Mouse (Mus musculus) stomach, embryonic 16.5 days (tissue): Measurements from ENCODE around the gene Unc5c. TPM values are rescaled to one million over a fixed set of nuclear protein-coding genes. Genes with fewer than 3 reads are reported as not detected.

Experiments
- ATAC-seq: fragments of 200-750 bp; cut with Nextera tagmentation; 2 replicates; pipeline ENCODE4 v1.8.0; 2017; ENCODE audit warnings: moderate number of reproducible peaks, moderate TSS enrichment; ENCODE audit not compliant: insufficient read depth, low FRiP score
- H3K27ac ChIP-seq: fragments of 300-500 bp; sonication (generic); 2 replicates; pipeline ENCODE4 v1.5.1; 2014; ENCODE audit warnings: low read length
- H3K27me3 ChIP-seq: fragments of 300-500 bp; sonication (generic); 2 replicates; pipeline ENCODE4 v1.6.1; 2014; ENCODE audit warnings: low read length, control low read depth, mixed read lengths; ENCODE audit not compliant: control insufficient read depth, insufficient read depth
- H3K36me3 ChIP-seq: fragments of 300-500 bp; sonication (generic); 2 replicates; pipeline ENCODE4 v1.6.1; 2014; ENCODE audit warnings: low read length; ENCODE audit not compliant: control insufficient read depth, insufficient read depth
- H3K4me1 ChIP-seq: fragments of 300-500 bp; sonication (generic); 2 replicates; pipeline ENCODE4 v1.6.1; 2014; ENCODE audit warnings: low read length, control low read depth, mixed read lengths; ENCODE audit not compliant: control insufficient read depth, insufficient read depth
- H3K4me2 ChIP-seq: fragments of 300-500 bp; sonication (generic); 2 replicates; pipeline ENCODE4 v1.6.1; 2014; ENCODE audit warnings: low read depth, low read length, mixed read lengths
- H3K4me3 ChIP-seq: fragments of 300-500 bp; sonication (generic); replicated peaks from 2 replicates; pipeline ENCODE4 v1.5.1; 2014; ENCODE audit warnings: mild to moderate bottlenecking, low read length
- H3K9ac ChIP-seq: fragments of 300-500 bp; sonication (generic); 2 replicates; pipeline ENCODE4 v1.6.1; 2014; ENCODE audit warnings: low read length
- H3K9me3 ChIP-seq: fragments of 300-500 bp; sonication (generic); replicated peaks from 2 replicates; pipeline ENCODE4 v1.6.1; 2016; ENCODE audit warnings: low read length, control low read depth; ENCODE audit not compliant: control insufficient read depth
- WGBS: fragments of 180-500 bp; shearing (Covaris S2); extraction: QIAGEN DNeasy Blood & Tissue Kit; methylation state at CpG from one replicate; pipeline ENCODE4 v1.1.7; 2014; 5-methylcytosine and 5-hydroxymethylcytosine counted together
- polyA plus RNA-seq: library from polyadenylated mRNA; unstranded; fragments of >200 nt; fragmentation: Nextera tagmentation; extraction: Ambion mirVana; gene quantifications from 2 replicates; pipeline ENCODE4 v1.2.1, GENCODE M21; 2015

Unc5c gene
- polyA plus RNA-seq, 1 experiment from 2014 or later, result 4.3 TPM

DNA sequence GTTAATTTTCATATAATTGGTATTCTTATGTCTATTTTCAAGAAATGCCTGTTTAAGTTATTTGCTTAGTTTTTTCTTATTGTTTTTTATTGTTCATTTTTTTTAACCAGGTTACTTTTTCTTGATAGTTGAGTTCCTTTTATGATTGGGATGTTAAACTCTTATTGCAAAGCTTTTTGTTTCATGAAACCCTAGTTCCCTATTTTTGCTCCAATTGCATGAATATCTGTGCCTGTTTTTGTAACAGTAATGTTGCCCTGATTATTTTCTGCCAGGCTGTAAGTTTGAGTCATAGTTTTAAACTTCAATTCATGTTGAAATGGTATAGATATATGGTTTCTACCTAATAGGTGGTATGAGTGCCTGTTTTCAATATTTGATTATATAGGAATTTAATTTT lies 234.2 kb downstream of the Unc5c start:
- Histone ChIP-seq H3K4me2 (no peak overlapping the region), H3K9ac (no peak overlapping the region), H3K9me3 (no peaks in the 10 kb centered on the region), H3K4me1 (no peaks in the 10 kb centered on the region), H3K4me3 (no peak overlapping the region), H3K27ac (no peak overlapping the region), H3K36me3 (no peaks in the 10 kb centered on the region), H3K27me3 (no peaks in the 10 kb centered on the region)
- no peak for ATAC-seq

DNA sequence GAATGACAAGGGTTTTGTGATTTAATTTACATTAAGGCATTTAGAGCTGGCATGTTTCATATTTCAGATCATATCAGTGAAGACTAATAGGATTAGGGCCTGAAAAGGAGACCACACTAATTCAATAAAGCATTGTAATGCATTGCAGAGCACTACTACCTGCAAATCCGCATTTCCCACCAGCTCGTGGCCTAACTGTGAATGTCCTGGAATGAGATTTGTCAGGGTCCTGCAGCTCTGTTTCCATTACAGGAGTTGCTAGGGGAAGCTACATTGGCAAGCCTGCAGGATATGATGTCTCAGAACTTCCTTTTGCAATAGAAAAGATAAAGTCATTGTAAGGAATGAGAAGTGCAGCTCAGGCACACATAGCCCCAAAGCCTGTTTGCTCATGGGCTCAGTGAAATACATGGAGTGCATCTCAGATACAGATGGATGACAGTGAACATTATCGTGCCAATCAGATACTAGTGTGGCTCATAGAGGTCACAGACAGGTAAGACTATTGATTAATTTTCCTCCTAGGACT lies 236.4 kb downstream of the Unc5c start:
- no peak overlapping the region for H3K27ac ChIP-seq
- 74% methylated on average over 3 of the region's 3 CpGs for WGBS
- H3K9ac ChIP-seq, result no peak overlapping the region
- no peak overlapping the region for H3K4me3 ChIP-seq
- no peaks in the 10 kb centered on the region for H3K27me3 ChIP-seq
- ATAC-seq, result no peak
- no peaks in the 10 kb centered on the region for H3K4me1 ChIP-seq
- H3K9me3 ChIP-seq, result no peaks in the 10 kb centered on the region
- no peaks in the 10 kb centered on the region for H3K36me3 ChIP-seq
- no peak overlapping the region for H3K4me2 ChIP-seq

DNA sequence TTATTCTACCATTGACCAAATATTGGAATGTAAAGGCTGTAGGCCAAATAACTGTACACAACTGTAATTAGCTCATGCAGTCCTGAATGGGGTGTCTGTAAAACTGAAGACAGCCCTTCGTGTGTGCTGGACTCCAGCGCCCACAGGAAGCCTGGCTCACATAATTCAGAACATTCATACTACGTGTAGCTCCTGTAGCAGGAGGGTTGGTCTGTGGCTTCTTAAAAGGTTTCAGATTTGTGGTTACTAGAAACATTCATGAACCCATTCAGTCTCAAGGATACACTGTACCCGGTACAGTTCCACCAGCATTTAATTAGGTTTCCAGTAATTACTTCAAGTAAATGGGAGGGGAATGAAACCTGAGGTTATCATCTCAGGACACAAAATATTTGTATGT lies 246.6 kb downstream of the Unc5c start:
- no peak overlapping the region for H3K4me2 ChIP-seq
- no peak overlapping the region for H3K27ac ChIP-seq
- 84% methylated on average over 4 of the region's 4 CpGs for WGBS
- ATAC-seq, result no peak
- H3K27me3 ChIP-seq, result no peaks in the 10 kb centered on the region
- H3K9ac ChIP-seq, result no peak overlapping the region
- no peaks in the 10 kb centered on the region for H3K36me3 ChIP-seq
- H3K4me3 ChIP-seq, result no peak overlapping the region
- H3K4me1 ChIP-seq, result no peaks in the 10 kb centered on the region
- H3K9me3 ChIP-seq, result no peaks in the 10 kb centered on the region

DNA sequence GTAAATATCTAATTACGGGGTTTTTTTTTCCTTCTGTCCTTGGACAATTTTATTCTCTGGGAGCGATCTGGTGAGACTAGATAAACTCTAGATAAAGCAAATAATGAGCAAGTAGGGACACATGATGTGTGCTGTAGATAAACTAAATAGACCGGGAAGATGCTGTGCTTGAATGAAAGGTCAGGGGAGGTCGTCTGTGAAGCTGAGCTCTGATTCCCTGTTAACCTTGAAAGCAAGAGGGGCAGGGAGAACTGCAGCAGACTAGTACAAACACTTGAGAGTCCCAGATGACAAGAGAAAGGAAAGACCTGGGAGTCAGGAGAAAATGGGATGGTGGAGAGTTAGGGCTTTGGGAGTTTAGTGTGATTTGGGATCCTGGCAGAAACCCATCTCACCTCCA lies 251.4 kb downstream of the Unc5c start:
- Histone ChIP-seq H3K27ac (no peak overlapping the region), H3K4me1 (0 out of 2 replicates have a peak, but pooled peaks cover 3% of the 10 kb centered on the region), H3K4me2 (no peak overlapping the region), H3K36me3 (no peaks in the 10 kb centered on the region), H3K4me3 (no peak overlapping the region), H3K9me3 (no peaks in the 10 kb centered on the region), H3K27me3 (no peaks in the 10 kb centered on the region), H3K9ac (no peak overlapping the region)
- 48% methylated on average over 4 of the region's 4 CpGs for WGBS
- no peak for ATAC-seq

DNA sequence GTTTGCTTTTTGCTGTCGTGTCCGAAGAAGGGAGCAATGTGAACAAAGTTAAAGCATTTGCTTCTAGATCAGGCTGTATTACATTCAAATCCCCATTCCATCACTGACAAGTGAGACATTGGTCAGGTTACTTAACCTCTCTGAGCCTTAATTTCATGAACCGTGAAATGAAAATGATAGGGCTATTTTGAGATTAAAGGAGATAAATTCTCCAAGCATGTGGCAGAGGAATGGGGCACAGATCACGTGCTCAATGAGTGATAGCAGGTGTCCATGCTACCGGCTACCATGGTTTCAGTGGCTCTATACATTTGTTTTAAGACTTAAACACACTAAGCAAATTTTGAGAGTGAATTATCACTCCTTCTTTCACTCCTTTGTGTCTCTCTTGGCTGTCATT lies 254.0 kb downstream of the Unc5c start:
- 81% methylated on average over 5 of the region's 5 CpGs for WGBS
- H3K4me2 ChIP-seq, result no peak overlapping the region
- H3K9me3 ChIP-seq, result no peaks in the 10 kb centered on the region
- H3K4me1 ChIP-seq, result 0 out of 2 replicates have a peak, but pooled peaks cover 3% of the 10 kb centered on the region
- no peaks in the 10 kb centered on the region for H3K36me3 ChIP-seq
- H3K4me3 ChIP-seq, result no peak overlapping the region
- H3K27me3 ChIP-seq, result no peaks in the 10 kb centered on the region
- H3K9ac ChIP-seq, result no peak overlapping the region
- ATAC-seq, result no peak
- H3K27ac ChIP-seq, result no peak overlapping the region

DNA sequence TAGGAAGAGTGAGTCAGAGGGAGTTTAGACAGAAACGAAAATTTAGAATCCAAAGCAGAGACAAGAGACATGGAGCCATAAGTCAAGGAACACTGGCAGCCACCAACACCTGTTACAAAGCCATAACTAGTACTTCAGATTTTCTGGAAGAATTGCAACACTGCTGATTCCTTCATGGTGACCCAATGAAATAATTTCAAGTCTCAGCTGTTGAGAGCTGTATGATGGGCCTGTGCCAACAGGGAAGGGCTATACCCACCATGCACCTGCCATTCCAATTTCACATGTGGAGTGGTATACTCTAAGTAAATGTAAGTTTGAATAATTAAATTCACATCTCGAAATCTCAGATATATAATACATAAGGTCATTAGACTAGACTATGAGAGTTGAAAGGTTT lies 259.5 kb downstream of the Unc5c start:
- no peak for ATAC-seq
- no peaks in the 10 kb centered on the region for H3K9me3 ChIP-seq
- H3K36me3 ChIP-seq, result no peaks in the 10 kb centered on the region
- H3K27me3 ChIP-seq, result no peaks in the 10 kb centered on the region
- H3K27ac ChIP-seq, result no peak overlapping the region
- 0 out of 2 replicates have a peak, but pooled peaks cover 2% of the 10 kb centered on the region for H3K4me1 ChIP-seq
- H3K9ac ChIP-seq, result no peak overlapping the region
- no peak overlapping the region for H3K4me2 ChIP-seq
- no peak overlapping the region for H3K4me3 ChIP-seq
- 64% methylated on average over 2 of the region's 2 CpGs for WGBS

DNA sequence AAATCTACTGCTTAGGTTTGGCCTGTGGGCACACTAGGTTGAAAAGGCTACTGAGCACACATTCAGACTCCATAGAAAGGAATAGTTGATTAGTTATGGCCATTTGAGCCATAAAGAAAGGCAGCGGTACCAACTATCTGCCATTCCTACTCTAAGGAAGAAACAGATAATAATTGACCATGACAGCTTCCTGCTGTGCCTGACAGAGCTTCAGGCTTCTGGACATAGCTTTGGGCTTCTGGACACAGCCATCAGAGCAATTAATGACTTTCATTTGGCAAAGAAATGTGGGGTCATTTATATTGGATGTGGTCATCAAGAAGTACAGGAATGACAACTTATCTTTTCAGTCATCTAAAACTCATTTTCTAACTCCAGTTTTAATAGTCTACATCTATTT lies 260.4 kb downstream of the Unc5c start:
- WGBS, result 81% methylated on average over 1 of the region's 1 CpGs
- Histone ChIP-seq H3K4me2 (no peak overlapping the region), H3K27ac (no peak overlapping the region), H3K4me1 (no peaks in the 10 kb centered on the region), H3K9me3 (no peaks in the 10 kb centered on the region), H3K27me3 (no peaks in the 10 kb centered on the region), H3K9ac (no peak overlapping the region), H3K36me3 (no peaks in the 10 kb centered on the region), H3K4me3 (no peak overlapping the region)
- no peak for ATAC-seq

DNA sequence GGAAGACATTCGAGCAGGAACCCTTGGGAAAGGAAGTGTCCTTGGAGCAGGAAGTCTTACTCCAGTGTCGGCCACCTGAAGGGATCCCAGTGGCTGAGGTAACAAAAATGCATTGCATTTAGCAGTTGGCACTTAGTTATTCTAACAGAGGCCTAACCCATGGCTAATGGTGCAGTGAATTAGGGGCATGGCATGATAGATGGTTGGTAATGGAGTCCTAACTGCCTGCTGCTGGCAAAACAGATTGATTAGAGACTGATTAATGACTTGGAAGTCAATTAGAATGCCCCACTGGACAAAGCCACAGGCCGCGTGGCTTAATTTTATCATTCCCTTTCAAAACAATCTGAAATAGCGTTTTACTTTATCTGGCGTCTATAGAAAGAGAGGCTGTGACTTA lies 268.8 kb downstream of the Unc5c start:
- H3K9ac ChIP-seq, result no peak overlapping the region
- no peak overlapping the region for H3K4me2 ChIP-seq
- no peak overlapping the region for H3K27ac ChIP-seq
- no peak for ATAC-seq
- H3K27me3 ChIP-seq, result no peaks in the 10 kb centered on the region
- no peaks in the 10 kb centered on the region for H3K9me3 ChIP-seq
- no peak overlapping the region for H3K4me3 ChIP-seq
- no peaks in the 10 kb centered on the region for H3K4me1 ChIP-seq
- no peaks in the 10 kb centered on the region for H3K36me3 ChIP-seq
- 51% methylated on average over 6 of the region's 6 CpGs for WGBS

DNA sequence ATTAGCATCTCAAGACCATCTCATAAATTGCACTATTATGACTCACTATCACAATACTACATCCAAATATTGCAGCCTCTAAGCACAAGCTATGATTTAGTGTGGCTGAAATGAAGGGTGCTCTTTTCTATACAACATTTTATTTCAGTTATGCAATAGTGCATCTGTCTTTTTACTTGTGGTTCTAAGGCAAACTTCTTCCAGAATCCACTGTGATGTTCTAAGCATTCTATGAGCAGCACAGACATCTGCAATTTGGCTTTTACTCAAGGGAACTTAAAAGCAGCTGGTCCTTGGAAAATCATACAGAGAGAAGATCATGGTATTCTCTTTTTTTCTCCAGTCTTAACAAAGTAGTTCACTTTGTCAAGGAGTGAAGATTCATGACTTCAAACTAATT lies 270.3 kb downstream of the Unc5c start:
- no peak for ATAC-seq

DNA sequence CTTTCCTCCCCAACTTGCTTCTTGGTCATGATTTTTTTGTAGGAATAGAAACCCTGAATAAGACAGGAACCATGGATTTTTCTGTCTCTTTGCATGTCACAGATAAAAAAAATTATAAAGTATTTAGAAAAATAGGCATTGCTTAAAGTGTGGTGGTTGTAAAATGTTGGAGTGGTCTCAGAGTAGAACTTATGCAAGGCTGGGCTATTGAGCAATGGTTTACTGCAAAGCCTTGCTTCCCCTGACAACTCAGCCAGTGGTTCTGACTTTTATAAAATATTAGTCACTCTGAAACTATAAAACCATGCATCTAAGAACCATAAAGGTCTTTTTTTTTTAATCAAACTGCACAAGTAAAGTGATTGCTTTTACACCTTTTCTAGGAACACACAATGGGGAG lies 280.3 kb downstream of the Unc5c start:
- no peaks in the 10 kb centered on the region for H3K36me3 ChIP-seq

More for the DNA sequence above, 270.3 kb downstream of the Unc5c start:
- Histone ChIP-seq H3K27ac (no peak overlapping the region), H3K36me3 (no peaks in the 10 kb centered on the region), H3K27me3 (no peaks in the 10 kb centered on the region), H3K4me3 (no peak overlapping the region), H3K9ac (no peak overlapping the region), H3K4me1 (no peaks in the 10 kb centered on the region), H3K4me2 (no peak overlapping the region), H3K9me3 (no peaks in the 10 kb centered on the region)

More for the DNA sequence above, 280.3 kb downstream of the Unc5c start:
- Histone ChIP-seq H3K4me1 (no peaks in the 10 kb centered on the region), H3K4me3 (no peak overlapping the region), H3K27me3 (no peaks in the 10 kb centered on the region), H3K9me3 (no peaks in the 10 kb centered on the region), H3K4me2 (no peak overlapping the region), H3K9ac (no peak overlapping the region), H3K27ac (no peak overlapping the region)
- no peak for ATAC-seq
